1 mouse cellular context compared by ENCODE assay signal in genomic region chr14:20319420-20319819, GRCm38 (mm10).
TF ChIP-seq lines count a peak whose summit lies in the region.

No protein-coding gene starts in this region.

TF ChIP-seq in MEL, 35 proteins besides CTCF, POLR2A, EP300 and RAD21 (continued from another document):
- no peak for TF ChIP-seq HCFC1 (IDR thresholded peaks at IDR 0.05; ENCODE audit: low read depth, low read length)
- no peak for TF ChIP-seq MYB (IDR thresholded peaks at IDR 0.05; ENCODE audit: low read depth, low read length)
- TF ChIP-seq NELFE (IDR thresholded peaks at IDR 0.05; ENCODE audit: low read depth, low read length) = no peak
- peak; percentile 50 for TF ChIP-seq SMC3 (IDR thresholded peaks at IDR 0.05; ENCODE audit: low read depth, low read length)
- no peak for TF ChIP-seq MAFK (IDR thresholded peaks at IDR 0.05; ENCODE audit: borderline replicate concordance, low read depth, low read length)
